Mouse (Mus musculus) G1E (cell line): ENCODE data around the gene Dscam. TPM values are rescaled to one million over a fixed set of nuclear protein-coding genes. Genes with fewer than 3 reads are reported as not detected.

ENCODE experiments used
- ATAC-seq: 2 replicates; pipeline ENCODE4 v1.8.0; 2016; ENCODE audit warnings: mild to moderate bottlenecking; ENCODE audit not compliant: insufficient number of reproducible peaks, poor library complexity, low FRiP score, severe bottlenecking; ENCODE audit errors: extremely low read depth
- DNase-seq: peaks from one replicate; pipeline ENCODE4 v3.0.0; 2012; ENCODE audit warnings: low spot score
- H3K27me3 ChIP-seq: 2 replicates; pipeline ENCODE4 v1.6.1; 2012; ENCODE audit warnings: mild to moderate bottlenecking, low read length, inconsistent platforms; ENCODE audit not compliant: insufficient read depth
- H3K36me3 ChIP-seq: replicated peaks from 2 replicates; pipeline ENCODE3; 2012; ENCODE audit warnings: mild to moderate bottlenecking, inconsistent platforms
- H3K4me1 ChIP-seq: 2 replicates; pipeline ENCODE4 v1.6.1; 2012; ENCODE audit warnings: low read depth, low read length, inconsistent platforms, mixed read lengths; ENCODE audit not compliant: insufficient read depth
- H3K4me3 ChIP-seq: 2 replicates; pipeline ENCODE4 v1.5.1; 2012; ENCODE audit warnings: low read depth, mild to moderate bottlenecking, inconsistent platforms, low read length, moderate library complexity, mixed read lengths
- H3K9me3 ChIP-seq: replicated peaks from 2 replicates; pipeline ENCODE4 v1.6.1; 2012; ENCODE audit warnings: inconsistent platforms
- CTCF ChIP-seq: IDR thresholded peaks from 2 replicates; pipeline ENCODE4 v1.5.1; 2012; ENCODE audit warnings: low read depth, low read length, inconsistent platforms, mixed read lengths
- GATA1 ChIP-seq: IDR thresholded peaks from 2 replicates; pipeline ENCODE4 v1.6.1; 2012; ENCODE audit warnings: borderline replicate concordance, low read length, inconsistent platforms, mixed read lengths
- GATA2 ChIP-seq: IDR thresholded peaks from 2 replicates; pipeline ENCODE4 v1.6.1; 2012; ENCODE audit warnings: low read depth, low read length, inconsistent platforms, borderline replicate concordance
- POLR2AphosphoS5 ChIP-seq: IDR thresholded peaks from 2 replicates; pipeline ENCODE4 v1.6.1; 2012; ENCODE audit warnings: low read depth, low read length, inconsistent platforms; ENCODE audit not compliant: insufficient replicate concordance
- TAL1 ChIP-seq: conservative IDR thresholded peaks from 2 replicates; pipeline ENCODE4 v1.6.1; 2012; ENCODE audit warnings: low read depth, low read length, inconsistent platforms, mixed read lengths
- polyA plus RNA-seq: library from polyadenylated mRNA; stranded (reverse); fragments of >175 nt; gene quantifications from 2 replicates; pipeline ENCODE4 v1.2.3, GENCODE M21; 2012
- total RNA-seq, 2 experiments: library from RNA; stranded (forward) in 1 of 2; stranded (reverse) in 1 of 2; fragments of 200-1000 nt in 1 of 2; fragments of >200 nt in 1 of 2; fragmentation: Nextera tagmentation in 1 of 2; gene quantifications; 2 replicates each; pipeline ENCODE4 v1.2.3; 2014 to 2017

The Dscam gene
- total and polyA plus RNA-seq, 3 experiments, result under 0.01 TPM; not detected in 2

- H3K4me1 ChIP-seq, result no peaks in the 10 kb centered on the region
- H3K9me3 ChIP-seq, result 0 out of 2 replicates have a peak, but pooled peaks cover 2% of the 10 kb centered on the region
- DNase-seq, result no peak
- TF ChIP-seq CTCF (no peak), TAL1 (no peak), GATA2 (no peak), GATA1 (no peak), POLR2AphosphoS5 (no peak)
- H3K36me3 ChIP-seq, result no peaks in the 10 kb centered on the region
- ATAC-seq, result no peak
- H3K27me3 ChIP-seq, result no peaks in the 10 kb centered on the region
- no peak overlapping the region for H3K4me3 ChIP-seq
Observed at GRCm38 (mm10) chr16:97135003-97135827, 35.3 kb downstream of the Dscam start.

GRCm38 (mm10) chr16:97127296-97127695 is 43.3 kb downstream of the Dscam start:
- no peaks in the 10 kb centered on the region for H3K27me3 ChIP-seq
- DNase-seq (no peak), ATAC-seq (no peak)
- H3K4me3 ChIP-seq, result no peak overlapping the region
- no peak for TF ChIP-seq POLR2AphosphoS5
- no peak for TF ChIP-seq GATA1
- no peak for TF ChIP-seq GATA2
- no peak for TF ChIP-seq CTCF
- TF ChIP-seq TAL1, result no peak
- H3K9me3 ChIP-seq, result 0 out of 2 replicates have a peak, but pooled peaks cover 2% of the 10 kb centered on the region
- H3K36me3 ChIP-seq, result no peaks in the 10 kb centered on the region
- H3K4me1 ChIP-seq, result no peaks in the 10 kb centered on the region

GRCm38 (mm10) chr16:97110028-97110427 is 60.5 kb downstream of the Dscam start:
- Histone ChIP-seq H3K4me1 (no peaks in the 10 kb centered on the region), H3K36me3 (no peaks in the 10 kb centered on the region), H3K4me3 (no peak overlapping the region), H3K9me3 (no peaks in the 10 kb centered on the region), H3K27me3 (no peaks in the 10 kb centered on the region)
- ATAC-seq (no peak), DNase-seq (no peak)
- TF ChIP-seq GATA2 (no peak), POLR2AphosphoS5 (no peak), TAL1 (no peak), GATA1 (no peak), CTCF (no peak)

- H3K9me3 ChIP-seq, result no peaks in the 10 kb centered on the region
- DNase-seq (no peak), ATAC-seq (no peak)
- H3K36me3 ChIP-seq, result no peaks in the 10 kb centered on the region
- TF ChIP-seq TAL1, result no peak
- TF ChIP-seq POLR2AphosphoS5, result no peak
- no peak for TF ChIP-seq GATA2
- TF ChIP-seq CTCF, result no peak
- no peak for TF ChIP-seq GATA1
- H3K4me3 ChIP-seq, result no peak overlapping the region
- H3K4me1 ChIP-seq, result no peaks in the 10 kb centered on the region
- H3K27me3 ChIP-seq, result no peaks in the 10 kb centered on the region
Observed at GRCm38 (mm10) chr16:97105266-97105665, 65.3 kb downstream of the Dscam start.

GRCm38 (mm10) chr16:97103046-97103445 is 67.5 kb downstream of the Dscam start:
- DNase-seq, result no peak
- Histone ChIP-seq H3K27me3 (no peaks in the 10 kb centered on the region), H3K4me1 (no peaks in the 10 kb centered on the region), H3K36me3 (no peaks in the 10 kb centered on the region), H3K4me3 (no peak overlapping the region), H3K9me3 (no peaks in the 10 kb centered on the region)
- ATAC-seq, result no peak
- no peak for TF ChIP-seq CTCF
- no peak for TF ChIP-seq GATA1
- no peak for TF ChIP-seq GATA2
- TF ChIP-seq TAL1, result no peak
- no peak for TF ChIP-seq POLR2AphosphoS5

- H3K4me3 ChIP-seq, result no peak overlapping the region
- H3K36me3 ChIP-seq, result no peaks in the 10 kb centered on the region
- no peaks in the 10 kb centered on the region for H3K9me3 ChIP-seq
- TF ChIP-seq TAL1, result no peak
- no peak for TF ChIP-seq GATA1
- no peak for TF ChIP-seq CTCF
- TF ChIP-seq POLR2AphosphoS5, result no peak
- TF ChIP-seq GATA2, result no peak
- ATAC-seq (no peak), DNase-seq (no peak)
- H3K27me3 ChIP-seq, result no peaks in the 10 kb centered on the region
- no peaks in the 10 kb centered on the region for H3K4me1 ChIP-seq
Observed at GRCm38 (mm10) chr16:97100091-97100490, 70.5 kb downstream of the Dscam start.

GRCm38 (mm10) chr16:97098508-97098907 is 72.0 kb downstream of the Dscam start:
- Histone ChIP-seq H3K36me3 (no peaks in the 10 kb centered on the region), H3K9me3 (no peaks in the 10 kb centered on the region), H3K4me1 (no peaks in the 10 kb centered on the region), H3K27me3 (no peaks in the 10 kb centered on the region), H3K4me3 (no peak overlapping the region)
- ATAC-seq (no peak), DNase-seq (no peak)
- TF ChIP-seq GATA1 (no peak), POLR2AphosphoS5 (no peak), CTCF (no peak), TAL1 (no peak), GATA2 (no peak)
